Mouse (Mus musculus) embryo, embryonic 10.5 days (tissue): ENCODE measurements around the gene Tbx19.

Experiments used
- DNase-seq: peaks from one replicate; pipeline ENCODE4 v3.0.0-alpha.2; 2015; ENCODE audit warnings: low spot score

Tbx19 gene

DNA sequence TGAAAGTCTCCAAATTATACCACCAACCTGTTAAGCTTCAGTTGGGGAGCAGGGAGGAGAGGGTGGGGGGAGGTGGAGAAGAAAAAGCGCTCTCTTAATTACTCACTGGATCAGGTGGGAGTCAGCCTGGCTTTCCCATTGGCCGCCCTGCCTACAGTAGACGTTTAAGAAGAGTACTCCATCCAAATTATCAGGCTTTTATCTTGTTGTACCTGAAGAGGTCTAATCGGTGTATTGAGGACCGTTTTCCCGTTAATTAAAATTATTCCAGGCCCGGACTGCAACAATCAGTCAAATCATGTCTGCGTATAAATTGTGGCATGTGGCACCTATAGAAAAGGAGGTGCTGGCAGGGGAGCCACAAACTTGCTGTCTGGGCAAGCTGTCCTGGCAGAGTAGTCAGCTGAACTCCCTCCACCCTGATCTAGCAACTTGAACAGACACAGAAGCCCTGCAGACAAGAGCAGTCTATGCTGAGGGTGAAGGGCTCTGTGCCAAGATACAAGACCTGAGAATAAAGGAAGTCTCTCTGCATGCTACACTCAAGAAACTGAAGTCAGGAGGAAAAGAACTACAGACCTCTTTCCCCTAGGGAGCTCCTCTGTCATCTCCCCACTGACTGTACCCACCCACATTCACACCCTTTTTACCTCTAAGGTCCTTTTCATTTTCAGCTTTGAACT, at the start of gene Tbx19:
TSS of gene Tbx19 (minus strand) at position 51 of the 683 bp plus-strand sequence.
- DNase-seq: no peak

DNA sequence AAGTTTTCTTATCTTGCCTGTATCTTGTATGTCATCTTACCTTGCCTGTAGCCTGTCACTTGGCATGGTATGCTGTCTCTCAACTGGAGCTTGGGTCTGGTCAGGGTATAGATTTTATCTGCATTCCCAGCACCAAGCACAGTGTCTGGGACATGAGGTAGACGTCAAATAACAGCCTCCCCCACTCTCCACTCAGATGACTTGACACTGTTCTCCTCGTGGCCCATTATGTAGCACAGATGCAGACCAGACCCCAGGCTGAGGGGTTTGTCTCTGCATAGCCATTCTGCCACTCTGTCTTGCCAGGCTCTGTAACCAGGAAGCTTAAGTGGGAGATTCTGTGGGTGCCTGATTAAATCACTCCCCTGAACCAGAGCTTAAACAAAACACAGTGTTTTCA, 45.0 kb upstream of the Tbx19 start:
- no peak for DNase-seq

DNA sequence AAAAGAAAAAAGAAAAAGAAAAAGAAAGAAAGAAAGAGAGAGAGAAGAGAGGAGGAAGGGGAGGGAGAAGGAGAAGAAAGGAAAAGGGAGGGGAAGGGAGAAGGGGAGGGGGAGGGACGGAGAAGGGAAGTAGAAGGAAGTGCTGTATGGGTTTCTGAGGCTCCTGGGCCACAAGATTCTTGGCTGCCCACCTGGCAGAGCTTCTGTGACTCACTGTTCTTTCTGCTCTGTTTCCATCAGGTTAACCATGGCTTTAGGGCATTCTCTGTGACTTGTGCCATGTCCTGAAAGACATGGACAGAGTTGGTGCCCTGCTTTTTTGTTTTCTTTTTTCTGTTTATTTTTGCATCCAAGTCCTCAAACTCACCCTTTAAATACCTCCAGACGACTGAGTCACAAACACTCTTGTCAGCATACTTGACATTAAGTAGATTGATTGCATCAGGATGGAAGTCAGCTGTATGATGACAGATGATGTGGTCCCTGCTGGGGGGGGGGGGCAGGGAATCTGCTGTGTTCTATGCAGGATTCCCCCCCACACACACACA, 43.0 kb upstream of the Tbx19 start:
- no peak for DNase-seq

DNA sequence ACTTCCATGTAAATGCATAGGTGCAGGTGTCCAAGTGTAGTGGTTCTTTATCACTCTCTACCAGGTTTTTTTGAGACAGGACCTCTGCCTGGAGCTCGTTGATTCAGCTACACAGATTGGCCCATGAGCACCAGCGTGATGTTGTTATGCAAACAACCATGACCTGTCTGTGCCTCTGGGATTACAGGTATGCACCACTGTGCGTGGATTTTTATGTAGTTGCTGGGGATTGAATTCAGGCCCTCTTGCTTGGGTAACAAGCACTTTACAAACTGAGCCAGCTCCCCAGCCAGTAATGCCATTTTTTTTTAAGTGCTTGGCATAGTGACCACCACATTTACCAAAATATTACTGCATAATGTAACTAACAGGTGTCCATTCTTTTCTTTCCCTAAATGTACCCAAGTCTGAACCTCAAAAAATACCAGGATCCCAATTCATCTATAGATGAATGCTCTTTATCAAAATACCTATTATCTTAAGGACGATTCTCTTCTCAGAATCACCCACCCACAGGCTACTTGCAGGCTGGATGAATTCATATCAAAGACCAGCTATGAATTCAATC, 41.0 kb upstream of the Tbx19 start:
- DNase-seq: no peak

DNA sequence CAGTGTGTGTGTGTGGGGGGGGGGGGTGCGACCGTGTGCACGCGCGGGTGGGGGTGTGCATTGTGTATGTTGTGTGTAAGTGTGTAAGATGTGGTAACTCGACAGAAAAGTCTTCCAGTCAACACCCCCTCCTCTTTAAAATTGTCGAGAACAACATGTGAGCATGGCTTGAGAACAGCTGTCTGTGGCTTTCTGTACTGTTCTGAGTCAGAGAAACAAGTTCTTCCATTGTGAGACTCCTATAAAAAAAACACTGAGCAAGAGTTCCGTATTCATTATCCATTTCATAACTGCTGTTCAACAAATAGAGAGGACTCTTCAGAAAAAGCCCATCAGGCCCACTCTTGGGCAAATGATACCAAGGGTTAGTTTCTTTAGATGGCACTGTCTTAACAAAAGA, 40.2 kb upstream of the Tbx19 start:
- no peak for DNase-seq

DNA sequence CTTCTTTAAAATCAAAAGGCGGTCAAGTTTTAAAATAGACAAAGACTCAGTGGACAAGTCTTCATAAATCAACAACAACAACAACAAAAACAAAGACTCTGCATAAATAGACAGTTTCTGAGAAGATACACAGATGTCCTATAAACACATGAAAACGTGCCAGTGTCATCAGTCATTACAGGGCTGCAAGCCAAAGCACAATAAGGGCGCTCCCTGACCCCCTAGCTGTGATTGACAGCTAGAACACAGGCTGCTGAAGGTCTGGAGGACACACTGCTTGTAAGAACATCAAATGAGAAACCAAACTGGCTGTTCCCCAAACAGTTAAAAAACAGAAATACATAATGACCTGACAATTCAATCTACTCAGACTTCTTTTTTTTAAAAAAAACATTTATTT, 39.1 kb upstream of the Tbx19 start:
- DNase-seq: no peak

DNA sequence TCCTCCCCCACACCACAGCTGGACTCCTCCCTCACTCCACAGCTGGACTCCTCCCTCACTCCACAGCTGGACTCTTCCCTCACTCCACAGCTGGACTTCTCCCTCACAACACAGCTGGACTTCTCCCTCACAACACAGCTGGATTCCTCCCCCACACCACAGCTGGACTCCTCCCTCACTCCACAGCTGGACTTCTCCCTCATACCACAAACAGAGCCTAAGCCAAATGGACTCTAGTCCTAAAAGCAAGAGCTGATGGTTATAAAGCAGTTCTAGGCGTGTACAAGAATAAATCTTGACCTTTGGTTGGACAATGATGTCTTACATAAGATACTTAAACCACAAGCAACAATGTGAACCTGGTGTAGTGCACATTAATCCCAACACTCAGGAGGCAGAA, 38.4 kb upstream of the Tbx19 start:
- no peak for DNase-seq

DNA sequence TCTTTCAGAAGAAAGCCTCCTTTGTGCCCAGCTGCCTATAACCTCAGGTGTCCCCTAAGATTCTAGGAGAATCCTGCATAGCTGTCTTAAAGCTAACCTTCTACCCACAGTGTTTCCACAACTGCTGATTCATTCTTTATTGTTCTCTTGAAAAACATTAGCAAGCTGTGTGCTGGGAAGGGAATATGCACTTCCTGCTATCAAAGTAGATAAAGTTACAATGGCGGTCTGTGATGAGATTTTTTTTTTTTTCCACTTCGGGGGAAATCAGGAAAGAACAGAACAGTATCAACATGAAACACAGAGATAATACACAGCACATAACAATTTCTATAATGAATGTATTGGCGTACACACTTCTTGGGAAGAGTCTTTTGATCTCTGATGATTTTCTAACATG, 37.3 kb upstream of the Tbx19 start:
- no peak for DNase-seq

DNA sequence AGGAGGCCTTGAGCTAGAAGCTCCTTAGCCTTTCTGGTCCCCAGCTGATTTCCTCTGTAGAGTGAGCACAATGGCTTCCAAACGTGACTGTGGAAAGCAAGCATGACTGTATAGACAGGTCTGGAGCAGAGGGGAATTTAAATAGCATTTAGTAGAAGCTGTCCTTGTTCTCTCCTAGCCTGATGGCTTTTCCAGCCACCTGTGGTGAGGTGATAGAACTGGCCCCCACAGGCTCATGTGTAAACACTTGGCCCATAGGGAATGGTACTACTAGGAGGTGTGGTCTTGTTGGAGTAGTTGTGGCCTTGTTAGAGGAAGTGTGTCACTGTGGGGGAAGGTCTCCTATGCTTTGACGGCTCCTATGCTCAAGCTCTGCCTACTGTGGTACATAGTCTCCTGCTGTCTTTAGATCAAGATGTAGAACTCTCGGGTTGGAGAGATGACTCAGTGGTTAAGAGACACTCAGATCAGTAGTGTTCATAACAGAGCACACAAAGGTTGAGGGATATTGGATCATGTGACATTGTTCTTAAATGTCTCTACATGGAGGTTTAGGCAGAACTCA, 34.9 kb upstream of the Tbx19 start:
- DNase-seq: no peak

DNA sequence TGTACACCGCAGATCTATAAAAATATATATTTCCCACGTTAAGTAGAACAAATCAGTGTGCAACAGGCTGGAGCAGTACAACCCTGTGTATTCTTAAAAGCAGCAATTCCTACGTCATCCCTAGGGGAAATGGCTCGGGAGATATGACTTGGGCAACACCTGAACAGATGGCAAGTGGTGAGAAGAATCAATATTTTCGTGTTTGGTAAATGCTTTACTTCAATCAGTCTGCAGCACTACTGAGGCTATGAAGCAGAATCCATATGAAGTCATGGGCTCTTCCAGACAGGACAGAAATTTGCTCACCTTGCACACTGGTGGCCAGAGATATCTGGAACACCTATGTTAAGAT, 34.1 kb upstream of the Tbx19 start:
- DNase-seq: no peak

DNA sequence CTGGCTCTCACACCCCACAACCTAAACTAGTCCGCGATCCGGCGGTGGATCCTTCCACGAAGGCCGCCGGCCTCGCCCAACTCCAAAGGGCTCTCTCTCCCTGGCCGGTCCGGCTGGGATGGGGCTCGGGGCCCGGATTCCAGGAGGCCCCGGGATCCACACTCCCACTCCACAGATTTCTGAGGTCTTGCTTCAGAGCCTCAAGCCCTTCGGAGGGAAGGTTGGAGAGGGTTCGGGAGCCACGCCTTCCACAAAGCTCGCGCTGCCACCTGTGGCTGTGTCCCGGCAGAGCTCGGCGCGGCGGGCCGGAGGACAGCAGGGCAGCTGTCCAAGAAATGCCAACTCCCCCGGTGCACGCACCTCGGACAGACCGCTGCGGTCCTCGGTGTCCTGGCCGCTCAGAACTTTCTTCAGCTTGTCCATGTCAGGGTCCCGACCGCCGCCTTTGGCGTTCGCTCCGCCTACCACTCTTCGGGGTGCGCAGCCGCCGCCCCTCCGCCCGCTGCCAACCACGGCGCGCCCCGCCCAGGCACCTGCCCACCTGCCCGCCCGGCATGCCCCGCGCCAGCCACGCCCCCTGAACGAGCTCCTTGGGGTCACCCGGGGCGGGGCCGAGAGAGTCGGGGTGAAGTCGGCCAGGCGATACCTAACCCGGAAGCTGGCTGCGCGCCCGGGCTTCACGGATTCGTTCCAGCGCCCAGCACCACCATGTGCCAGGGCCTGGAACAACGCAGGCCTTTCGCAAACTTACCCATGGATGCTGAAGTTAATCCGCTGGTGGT, 33.5 kb upstream of the Tbx19 start, which contains the start of gene Sft2d2:
TSS of gene Sft2d2 (minus strand) at position 559 of the 782 bp plus-strand sequence.
- DNase-seq: peak; percentile 83

DNA sequence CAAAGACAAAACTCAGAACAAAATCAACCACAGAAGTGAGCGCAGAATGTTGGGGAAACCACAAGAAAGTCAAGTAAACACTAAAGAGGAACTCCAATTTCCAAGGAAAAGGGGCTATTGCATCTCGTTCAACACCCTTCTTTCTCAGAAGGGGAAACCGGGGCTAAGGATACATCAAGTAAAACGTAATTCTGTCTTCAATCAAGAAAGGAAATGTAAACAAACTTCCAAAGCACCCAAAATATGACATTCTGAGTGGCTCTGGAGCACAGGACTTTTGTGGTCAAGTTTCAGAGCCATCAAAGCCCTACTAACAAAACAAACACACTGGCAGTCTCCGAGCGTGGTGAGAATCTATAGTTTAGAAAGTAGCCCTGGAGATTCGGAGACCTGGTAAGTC, 32.9 kb upstream of the Tbx19 start:
- no peak for DNase-seq

DNA sequence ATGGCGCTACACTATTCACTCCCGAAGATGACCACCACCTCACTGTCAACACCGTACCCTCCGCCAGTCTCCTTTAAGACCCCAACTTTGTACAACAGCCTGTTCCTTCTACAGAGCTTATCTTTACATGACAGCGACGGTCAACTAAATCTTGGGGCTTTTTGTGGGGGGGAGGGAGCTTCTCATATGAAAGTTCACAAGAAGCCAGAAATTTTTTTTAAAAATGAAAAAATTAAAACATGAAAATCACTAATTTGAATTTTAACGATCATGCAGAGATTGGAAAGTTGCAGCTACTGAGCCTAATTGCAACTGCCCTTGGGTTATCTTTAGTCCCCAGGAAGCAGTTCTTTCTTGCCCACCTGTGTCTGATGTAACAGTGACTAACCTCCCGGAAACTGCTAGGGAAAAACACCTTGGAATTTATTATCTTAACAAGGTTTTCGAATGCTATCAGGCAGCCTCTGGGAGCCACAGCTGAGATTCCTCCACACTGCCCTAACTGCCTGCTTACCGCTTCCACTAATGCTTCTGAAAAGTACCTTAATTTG, 32.2 kb upstream of the Tbx19 start:
- no peak for DNase-seq

DNA sequence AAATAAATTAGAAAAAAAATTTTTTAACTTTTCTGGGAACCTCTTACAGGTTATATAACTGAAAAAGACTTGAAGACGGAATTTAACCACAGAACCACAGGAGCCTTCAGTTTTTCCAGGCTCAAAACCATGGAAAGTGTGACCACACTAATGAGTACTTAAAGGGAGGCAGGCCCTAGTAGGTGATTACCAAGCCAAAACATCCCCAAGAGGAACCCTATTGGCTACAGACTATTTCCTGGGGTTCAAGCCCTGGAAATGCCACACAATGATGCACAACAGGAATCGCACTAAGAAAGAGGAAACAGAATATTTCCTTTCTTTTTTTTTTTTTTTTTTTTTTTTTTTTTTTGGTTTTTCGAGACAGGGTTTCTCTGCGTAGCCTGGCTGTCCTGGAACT, 31.5 kb upstream of the Tbx19 start:
- DNase-seq: no peak

DNA sequence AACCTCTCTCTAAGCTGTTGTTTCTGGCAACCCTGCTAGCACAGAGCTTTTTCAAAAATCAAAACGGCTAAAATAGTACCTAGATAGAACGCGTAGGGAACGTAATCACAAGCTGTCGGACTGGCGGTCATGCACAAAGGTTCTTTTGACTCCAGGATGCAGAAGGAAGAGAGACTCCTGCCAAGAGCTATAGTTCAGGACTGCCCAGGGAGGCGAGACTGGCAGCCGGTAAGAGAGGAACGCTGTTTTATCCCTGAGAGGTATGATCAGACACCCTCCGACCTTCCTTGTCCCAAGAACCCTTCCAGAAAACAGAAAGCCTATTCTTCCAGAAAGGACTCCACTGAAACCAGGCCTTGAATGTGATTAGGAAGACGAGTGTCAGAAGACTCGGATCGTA, 31.0 kb upstream of the Tbx19 start:
- DNase-seq: no peak

DNA sequence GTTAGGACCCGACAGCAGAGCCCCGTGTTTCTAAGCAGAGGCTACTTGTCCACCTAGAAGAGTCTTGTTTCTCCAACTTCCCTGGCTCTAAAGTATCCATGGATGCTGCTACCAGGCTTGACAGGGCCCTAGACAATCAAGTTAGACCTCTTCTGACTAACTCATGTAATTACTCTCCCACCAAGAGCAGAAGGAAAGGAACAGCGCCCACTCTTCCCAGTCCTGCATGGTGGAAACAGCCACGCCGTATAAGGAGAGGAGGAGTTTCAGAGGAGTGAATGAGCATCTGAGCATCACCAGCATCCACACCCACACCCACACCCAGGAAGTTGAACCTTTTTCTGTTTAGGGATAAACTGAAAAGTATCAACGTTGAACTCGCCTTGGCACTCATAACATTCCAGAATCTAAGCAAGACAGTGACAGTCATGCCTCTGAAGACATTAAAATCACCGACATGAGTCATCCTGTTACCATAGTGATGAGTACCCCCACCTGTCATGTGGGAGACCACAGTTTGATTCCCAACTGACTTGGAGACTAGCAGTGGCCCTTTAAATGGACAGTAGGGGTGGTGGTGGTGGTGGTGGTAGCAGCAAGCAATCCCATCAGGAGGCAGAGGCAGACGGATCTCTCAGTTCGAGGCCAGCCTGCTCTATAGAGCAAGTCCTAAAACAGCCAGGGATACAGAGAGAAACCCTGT, 30.1 kb upstream of the Tbx19 start:
- DNase-seq: no peak

DNA sequence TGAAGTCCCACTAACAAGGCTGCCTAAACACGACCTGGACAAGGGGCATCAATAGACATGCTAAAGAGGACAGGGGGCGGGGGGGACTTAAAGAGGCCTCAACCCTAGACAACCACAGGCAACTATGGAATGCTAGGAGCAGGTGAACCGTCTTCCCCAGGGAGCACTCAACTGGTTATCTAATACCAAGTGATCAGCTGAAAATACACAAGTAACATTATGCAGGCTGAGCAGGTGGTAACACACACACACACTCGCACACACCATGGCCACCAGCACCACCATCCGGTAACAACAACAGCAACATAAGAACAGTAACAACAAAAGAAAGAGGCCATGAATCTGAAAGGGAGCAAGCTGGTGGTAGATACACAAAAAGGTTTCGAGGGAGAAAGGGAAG, 29.5 kb upstream of the Tbx19 start:
- DNase-seq: no peak

DNA sequence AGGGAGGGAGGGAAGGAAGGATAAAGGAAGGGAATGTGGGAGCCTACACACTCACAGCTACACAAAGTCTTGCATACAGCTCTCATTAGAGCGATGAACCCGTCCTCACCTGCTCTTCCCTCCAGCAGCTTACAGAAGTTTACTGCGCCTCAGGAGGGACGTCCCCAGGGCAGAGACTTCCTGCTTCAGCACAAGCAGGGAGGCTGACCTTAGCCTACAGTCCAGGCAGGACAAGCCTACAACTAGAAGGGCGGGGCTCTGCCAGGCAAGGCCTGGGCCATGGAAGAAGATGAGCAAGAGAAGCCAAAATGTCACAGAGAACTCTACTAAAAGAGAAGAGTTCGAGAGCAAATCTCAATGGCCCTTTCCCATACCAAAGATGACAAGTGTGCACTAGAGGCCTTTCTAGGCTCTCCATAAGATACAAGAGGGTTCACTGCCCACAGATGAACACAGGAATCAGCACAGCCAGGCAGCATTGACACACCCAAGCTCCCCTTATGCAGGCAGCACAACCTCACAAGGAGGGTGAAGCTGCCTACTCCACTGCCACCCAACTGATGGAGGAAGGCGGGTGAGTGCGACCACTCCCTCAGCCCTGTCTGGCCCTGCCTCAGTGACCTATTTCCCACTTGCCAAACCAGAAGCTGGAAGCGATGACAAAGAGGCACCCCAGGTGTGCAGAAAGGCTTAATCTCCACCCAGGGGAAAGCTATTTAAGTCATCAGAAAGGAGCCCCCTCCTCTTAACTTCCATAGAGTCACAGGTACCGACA, 28.4 kb upstream of the Tbx19 start:
- DNase-seq: no peak

DNA sequence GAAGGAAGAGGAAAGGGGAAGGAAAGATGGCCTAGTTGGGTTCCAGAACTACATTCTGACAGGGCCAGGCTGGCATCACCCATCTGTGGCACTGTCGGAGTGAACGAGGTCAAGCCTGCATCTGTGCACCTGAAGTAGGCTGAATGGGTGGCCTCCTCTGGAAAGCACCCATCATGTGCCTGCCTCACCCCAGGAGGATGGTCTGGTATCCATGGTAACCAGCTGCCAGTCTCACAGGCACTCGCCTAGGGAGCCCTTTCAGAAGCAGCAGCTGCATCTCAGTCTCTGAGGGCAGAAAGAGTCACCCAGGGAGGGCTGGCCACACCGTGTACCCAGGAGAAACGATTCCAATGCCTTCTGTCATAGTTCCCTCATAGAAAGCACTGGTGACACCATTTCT, 26.8 kb upstream of the Tbx19 start:
- no peak for DNase-seq

DNA sequence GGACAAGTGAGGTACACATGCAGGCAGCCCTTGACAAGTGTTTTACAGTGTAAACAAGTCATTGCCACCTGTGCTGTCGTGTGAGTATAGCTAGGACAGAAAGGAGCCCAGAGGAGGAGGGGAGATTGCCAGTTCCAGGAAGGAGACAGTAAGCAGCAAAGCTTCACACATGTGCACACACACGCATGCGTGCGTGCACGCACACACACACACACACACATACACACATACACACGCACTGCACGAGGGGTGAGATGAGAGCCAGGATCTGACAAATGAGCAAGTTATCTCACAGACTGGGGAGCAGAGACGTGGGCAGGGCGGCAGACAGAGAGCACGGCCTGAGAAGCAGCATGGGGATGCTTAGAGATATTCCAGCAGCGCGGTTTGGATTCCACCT, 25.9 kb upstream of the Tbx19 start:
- no peak for DNase-seq

DNA sequence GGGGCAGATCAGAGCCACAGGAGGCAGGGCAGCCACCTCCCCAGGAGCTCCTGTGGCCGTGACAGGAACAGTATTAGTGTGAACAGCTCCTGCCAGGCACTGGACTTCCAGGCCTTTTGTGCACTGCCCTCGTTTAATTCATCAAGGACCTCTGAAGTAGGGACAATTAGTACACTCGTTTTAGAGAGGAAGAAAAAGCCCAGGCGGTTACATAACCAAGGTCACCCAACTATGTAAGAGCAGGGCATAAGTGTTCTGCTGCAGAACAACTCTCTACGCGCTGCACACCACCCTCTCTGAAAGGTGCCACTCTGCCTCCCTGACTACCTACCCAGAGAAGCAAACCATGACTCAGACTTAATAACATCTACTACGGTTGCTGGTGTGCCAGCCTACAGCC, 24.5 kb upstream of the Tbx19 start:
- DNase-seq: no peak
